Mouse (Mus musculus): ENCODE measurements around the gene D430042O09Rik. TPM values are rescaled to one million over a fixed set of nuclear protein-coding genes. Genes with fewer than 3 reads are reported as not detected.

D430042O09Rik gene
- polyA plus RNA-seq, 1 experiment: 5.5 TPM

DNA sequence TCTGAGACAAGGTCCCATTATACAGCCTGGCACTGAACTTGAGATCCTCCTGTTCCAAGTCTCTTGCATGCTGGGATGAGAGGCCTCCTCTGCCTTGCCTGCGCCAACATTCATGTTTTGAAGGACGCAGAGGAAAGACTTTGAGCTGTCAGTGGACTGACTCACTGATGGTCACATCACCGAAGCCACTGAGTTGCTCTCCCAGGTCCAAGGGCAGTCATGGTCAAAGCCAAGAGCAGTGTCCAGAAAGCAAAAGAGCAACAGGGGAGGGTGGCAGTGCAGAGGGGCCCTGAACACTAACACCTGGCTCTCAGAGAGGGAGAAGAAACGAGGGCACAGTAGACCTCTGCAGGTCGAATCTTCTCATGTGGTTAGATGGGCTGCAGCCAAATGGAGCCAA is 185.9 kb downstream of the D430042O09Rik start:
- Histone ChIP-seq H3K27me3 (ENCODE audit: control insufficient read depth, insufficient read depth, insufficient read length) (peaks cover 47% of the 10 kb centered on the region), H3K36me3 (ENCODE audit: control insufficient read depth, insufficient read depth) (no peaks in the 10 kb centered on the region), H3ac (ENCODE audit: control insufficient read depth, insufficient read length) (no peak overlapping the region), H3K4me2 (ENCODE audit: low read depth) (no peak overlapping the region), H3K4me3 (no peak overlapping the region), H3K79me2 (ENCODE audit: control insufficient read depth, insufficient read depth) (no peaks in the 10 kb centered on the region)
- TF ChIP-seq MYOD1 (IDR thresholded peaks at IDR 0.05; ENCODE audit: control insufficient read depth in 1 of 3, insufficient read length in 2 of 3, low read depth in 2 of 3): no peak
- TF ChIP-seq REST (IDR thresholded peaks at IDR 0.05; ENCODE audit: insufficient read depth, insufficient read length): no peak
- no peak for TF ChIP-seq SRF (IDR thresholded peaks at IDR 0.05; ENCODE audit: control insufficient read depth, insufficient read length, low read depth)
- no peak for TF ChIP-seq POLR2AphosphoS2 (IDR thresholded peaks at IDR 0.05; ENCODE audit: insufficient read length, low read depth)
- no peak for TF ChIP-seq MAX (IDR thresholded peaks at IDR 0.05; ENCODE audit: low read depth)
- no peak for TF ChIP-seq TCF12 (IDR thresholded peaks at IDR 0.05; ENCODE audit: insufficient read depth, poor library complexity, severe bottlenecking)
- no peak for TF ChIP-seq POLR2A (IDR thresholded peaks at IDR 0.05; ENCODE audit: insufficient read length, low read depth)
- TF ChIP-seq MYOG (IDR thresholded peaks at IDR 0.05; ENCODE audit: control insufficient read depth in 1 of 3, insufficient read depth in 1 of 3, insufficient read length in 2 of 3, low read depth in 2 of 3): no peak
- no peak for TF ChIP-seq CEBPB (IDR thresholded peaks at IDR 0.05; ENCODE audit: insufficient read depth, poor library complexity, severe bottlenecking)
- no peak for TF ChIP-seq TCF3 (IDR thresholded peaks at IDR 0.05; ENCODE audit: insufficient read length, low read depth)
- TF ChIP-seq E2F4 (IDR thresholded peaks at IDR 0.05; ENCODE audit: insufficient read depth): no peak
- TF ChIP-seq USF1 (IDR thresholded peaks at IDR 0.05; ENCODE audit: low read depth): no peak

DNA sequence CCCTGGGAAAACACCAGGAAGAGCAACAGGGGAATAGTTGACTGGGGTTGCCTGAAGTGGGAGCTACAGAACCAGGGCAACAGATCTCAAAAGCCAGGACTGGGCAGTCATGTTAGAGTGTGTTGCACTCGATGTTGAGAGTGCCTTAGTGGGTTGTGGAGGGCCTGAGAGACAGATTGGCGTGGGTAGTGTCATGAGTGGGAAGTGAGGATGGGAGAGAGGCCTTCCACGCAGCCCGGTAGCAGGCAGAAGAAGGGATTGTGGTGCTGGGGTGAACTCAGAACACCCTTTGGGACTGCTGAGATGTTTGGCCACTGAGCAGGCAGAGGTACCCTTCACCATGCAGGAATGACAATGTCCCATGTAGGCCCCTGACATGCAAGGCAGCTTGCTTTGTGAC is 189.4 kb downstream of the D430042O09Rik start:
- Histone ChIP-seq H3K36me3 (ENCODE audit: control insufficient read depth, insufficient read depth) (no peaks in the 10 kb centered on the region), H3ac (ENCODE audit: control insufficient read depth, insufficient read length) (no peak overlapping the region), H3K79me2 (ENCODE audit: control insufficient read depth, insufficient read depth) (no peaks in the 10 kb centered on the region), H3K27me3 (ENCODE audit: control insufficient read depth, insufficient read depth, insufficient read length) (peaks cover 30% of the 10 kb centered on the region), H3K4me2 (ENCODE audit: low read depth) (no peak overlapping the region), H3K4me3 (no peak overlapping the region)
- TF ChIP-seq POLR2AphosphoS2 (IDR thresholded peaks at IDR 0.05; ENCODE audit: insufficient read length, low read depth) (no peak), TCF3 (IDR thresholded peaks at IDR 0.05; ENCODE audit: insufficient read length, low read depth) (no peak), MYOD1 (IDR thresholded peaks at IDR 0.05; ENCODE audit: control insufficient read depth in 1 of 3, insufficient read length in 2 of 3, low read depth in 2 of 3) (no peak), SRF (IDR thresholded peaks at IDR 0.05; ENCODE audit: control insufficient read depth, insufficient read length, low read depth) (no peak), E2F4 (IDR thresholded peaks at IDR 0.05; ENCODE audit: insufficient read depth) (no peak), MAX (IDR thresholded peaks at IDR 0.05; ENCODE audit: low read depth) (no peak), USF1 (IDR thresholded peaks at IDR 0.05; ENCODE audit: low read depth) (no peak), TCF12 (IDR thresholded peaks at IDR 0.05; ENCODE audit: insufficient read depth, poor library complexity, severe bottlenecking) (no peak), MYOG (IDR thresholded peaks at IDR 0.05; ENCODE audit: control insufficient read depth in 1 of 3, insufficient read depth in 1 of 3, insufficient read length in 2 of 3, low read depth in 2 of 3) (no peak), REST (IDR thresholded peaks at IDR 0.05; ENCODE audit: insufficient read depth, insufficient read length) (no peak), POLR2A (IDR thresholded peaks at IDR 0.05; ENCODE audit: insufficient read length, low read depth) (no peak), CEBPB (IDR thresholded peaks at IDR 0.05; ENCODE audit: insufficient read depth, poor library complexity, severe bottlenecking) (no peak)

DNA sequence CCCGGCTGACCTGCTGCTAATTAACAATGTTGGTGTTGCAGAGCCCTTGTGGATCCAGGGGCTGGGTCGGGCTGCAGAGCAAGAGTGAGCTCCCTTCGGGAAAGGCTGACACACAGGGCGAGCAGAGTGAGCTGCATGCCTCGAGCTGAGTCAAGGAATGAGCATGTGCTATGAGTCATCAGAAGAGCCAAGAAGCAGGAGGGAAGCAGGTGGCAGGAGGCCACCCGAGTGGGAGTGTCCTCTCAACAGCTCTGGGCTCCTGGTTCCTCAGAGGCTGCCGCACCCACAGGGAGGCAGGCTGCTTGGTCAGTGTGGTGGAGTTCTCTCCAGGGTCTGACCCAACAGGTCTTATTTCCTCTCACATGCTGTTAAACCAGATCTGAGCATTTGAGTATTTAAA is 191.3 kb downstream of the D430042O09Rik start:
- H3K36me3 ChIP-seq (ENCODE audit: control insufficient read depth, insufficient read depth): no peaks in the 10 kb centered on the region
- no peak for TF ChIP-seq POLR2A (IDR thresholded peaks at IDR 0.05; ENCODE audit: insufficient read length, low read depth)
- TF ChIP-seq MYOG (IDR thresholded peaks at IDR 0.05; ENCODE audit: control insufficient read depth in 1 of 3, insufficient read depth in 1 of 3, insufficient read length in 2 of 3, low read depth in 2 of 3): peak; percentile 40 to 96 (median 68)
- no peak for TF ChIP-seq USF1 (IDR thresholded peaks at IDR 0.05; ENCODE audit: low read depth)
- TF ChIP-seq E2F4 (IDR thresholded peaks at IDR 0.05; ENCODE audit: insufficient read depth): no peak
- peak; percentile 25 for TF ChIP-seq TCF3 (IDR thresholded peaks at IDR 0.05; ENCODE audit: insufficient read length, low read depth)
- no peak for TF ChIP-seq SRF (IDR thresholded peaks at IDR 0.05; ENCODE audit: control insufficient read depth, insufficient read length, low read depth)
- TF ChIP-seq MYOD1 (IDR thresholded peaks at IDR 0.05; ENCODE audit: control insufficient read depth in 1 of 3, insufficient read length in 2 of 3, low read depth in 2 of 3): peak; percentile 18 to 96 (median 94)
- TF ChIP-seq REST (IDR thresholded peaks at IDR 0.05; ENCODE audit: insufficient read depth, insufficient read length): no peak
- TF ChIP-seq TCF12 (IDR thresholded peaks at IDR 0.05; ENCODE audit: insufficient read depth, poor library complexity, severe bottlenecking): peak; percentile 30
- TF ChIP-seq CEBPB (IDR thresholded peaks at IDR 0.05; ENCODE audit: insufficient read depth, poor library complexity, severe bottlenecking): no peak
- TF ChIP-seq MAX (IDR thresholded peaks at IDR 0.05; ENCODE audit: low read depth): peak; percentile 82
- no peak for TF ChIP-seq POLR2AphosphoS2 (IDR thresholded peaks at IDR 0.05; ENCODE audit: insufficient read length, low read depth)
- no peaks in the 10 kb centered on the region for H3K79me2 ChIP-seq (ENCODE audit: control insufficient read depth, insufficient read depth)
- peaks cover 11% of the 10 kb centered on the region for H3K27me3 ChIP-seq (ENCODE audit: control insufficient read depth, insufficient read depth, insufficient read length)
- H3K4me3 ChIP-seq: no peak overlapping the region
- H3K4me2 ChIP-seq (ENCODE audit: low read depth): peak overlapping the region; percentile 38
- no peak overlapping the region for H3ac ChIP-seq (ENCODE audit: control insufficient read depth, insufficient read length)

DNA sequence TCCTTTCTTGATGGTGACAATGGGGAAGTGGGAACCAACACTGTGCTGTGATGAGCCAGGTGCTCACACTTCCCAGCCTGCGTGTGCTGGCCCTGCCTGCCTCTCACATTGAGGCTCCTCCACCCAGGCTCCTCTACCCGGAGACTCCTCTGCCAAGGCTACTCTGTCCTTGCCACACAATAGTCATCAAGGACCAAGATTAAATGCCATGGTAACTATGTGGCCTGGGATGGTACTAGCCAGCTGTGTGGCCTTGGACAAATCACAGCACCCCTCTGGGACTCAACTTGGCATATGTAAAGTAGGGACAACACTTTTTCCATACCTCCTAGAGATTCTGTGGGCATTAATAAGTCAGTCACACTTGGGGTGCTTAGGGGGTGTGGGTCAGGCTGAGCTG is 192.2 kb downstream of the D430042O09Rik start:
- Histone ChIP-seq H3K27me3 (ENCODE audit: control insufficient read depth, insufficient read depth, insufficient read length) (peaks cover 9% of the 10 kb centered on the region), H3K4me2 (ENCODE audit: low read depth) (no peak overlapping the region), H3K36me3 (ENCODE audit: control insufficient read depth, insufficient read depth) (no peaks in the 10 kb centered on the region), H3K4me3 (no peak overlapping the region), H3K79me2 (ENCODE audit: control insufficient read depth, insufficient read depth) (no peaks in the 10 kb centered on the region), H3ac (ENCODE audit: control insufficient read depth, insufficient read length) (no peak overlapping the region)
- no peak for TF ChIP-seq E2F4 (IDR thresholded peaks at IDR 0.05; ENCODE audit: insufficient read depth)
